ENCODE assay signal across 8 mouse cellular contexts in genomic region chr9:53974328-53975121, GRCm38 (mm10). TPM values are rescaled to one million over a fixed set of nuclear protein-coding genes. Genes with fewer than 3 reads are reported as not detected.
DNase-seq lines count a peak whose midpoint lies in the region; ATAC-seq and TF ChIP-seq lines count a peak whose summit lies in the region.

No protein-coding gene starts in this region.

- H3K27me3 ChIP-seq in kidney, adult 2 months (replicated peaks; ENCODE audit: control insufficient read depth, insufficient read depth, low read length) = no peaks in the 10 kb centered on the region; the same call in 1 of the 2 replicates
- H3K27me3 ChIP-seq in embryonic facial prominence, embryonic 14.5 days (replicated peaks; ENCODE audit: control insufficient read depth, insufficient read depth, low read length) = peaks cover 38% of the 10 kb centered on the region
- no peaks in the 10 kb centered on the region for H3K27me3 ChIP-seq in midbrain, postnatal 0 days (ENCODE audit: insufficient read depth, low read length)

- WGBS in kidney, adult 2 months = 2% methylated on average over 42 of the region's 42 CpGs
- 3% methylated on average over 42 of the region's 42 CpGs for WGBS in bone marrow, adult 2 months
- under 1% methylated on average over 35 of the region's 42 CpGs for WGBS in embryonic facial prominence, embryonic 14.5 days
- 2% methylated on average over 41 of the region's 42 CpGs for WGBS in midbrain, postnatal 0 days

- peak; percentile 66 for ATAC-seq in embryonic facial prominence, embryonic 14.5 days (ENCODE audit: low read depth)
- peak; percentile 68 for ATAC-seq in midbrain, postnatal 0 days (ENCODE audit: low FRiP score)

- peak overlapping the region; percentile 43 for H3K4me3 ChIP-seq in kidney, adult 2 months (ENCODE audit: insufficient read depth, low read depth, low read length)
- H3K4me3 ChIP-seq in bone marrow, adult 2 months (replicated peaks; ENCODE audit: control insufficient read depth, low read depth, low read length) = no peak overlapping the region
- H3K4me3 ChIP-seq in embryonic facial prominence, embryonic 14.5 days (ENCODE audit: low read depth, low read length) = peak overlapping the region; percentile 55
- H3K4me3 ChIP-seq in midbrain, postnatal 0 days (ENCODE audit: low read depth, low read length) = peak overlapping the region; percentile 90

- H3K36me3 ChIP-seq in kidney, adult 2 months (ENCODE audit: control insufficient read depth, insufficient read depth, low read length) = no peaks in the 10 kb centered on the region
- H3K36me3 ChIP-seq in embryonic facial prominence, embryonic 14.5 days (ENCODE audit: control insufficient read depth, insufficient read depth, low read length) = no peaks in the 10 kb centered on the region
- H3K36me3 ChIP-seq in midbrain, postnatal 0 days (ENCODE audit: insufficient read depth, low read length) = no peaks in the 10 kb centered on the region

- no peak for TF ChIP-seq POLR2A in kidney, adult 2 months (IDR thresholded peaks at IDR 0.05; ENCODE audit: low read depth, low read length)
- TF ChIP-seq POLR2A in bone marrow, adult 2 months (IDR thresholded peaks at IDR 0.05; ENCODE audit: borderline replicate concordance, control insufficient read depth, low read depth, low read length) = 0 out of 2 replicates have a peak, but pooled peaks have one; percentile 7

- no peak overlapping the region for H3K27ac ChIP-seq in kidney, adult 2 months (ENCODE audit: insufficient read depth, low read depth, low read length)
- H3K27ac ChIP-seq in bone marrow, adult 2 months (ENCODE audit: control insufficient read depth, insufficient read depth, low read depth, low read length, poor library complexity) = no peak overlapping the region
- H3K27ac ChIP-seq in embryonic facial prominence, embryonic 14.5 days (replicated peaks; ENCODE audit: low read depth, low read length) = no peak overlapping the region
- H3K27ac ChIP-seq in midbrain, postnatal 0 days (ENCODE audit: low read depth, low read length) = peak overlapping the region; percentile 85

- H3K9ac ChIP-seq in embryonic facial prominence, embryonic 14.5 days (ENCODE audit: low read depth, low read length) = peak overlapping the region; percentile 57
- peak overlapping the region; percentile 90 for H3K9ac ChIP-seq in midbrain, postnatal 0 days (replicated peaks; ENCODE audit: low read length, poor library complexity, severe bottlenecking)

- no peaks in the 10 kb centered on the region for H3K9me3 ChIP-seq in embryonic facial prominence, embryonic 14.5 days (ENCODE audit: control insufficient read depth, low read length)
- H3K9me3 ChIP-seq in midbrain, postnatal 0 days (ENCODE audit: low read length) = no peaks in the 10 kb centered on the region

- DNase-seq in kidney, adult 2 months = no peak
- no peak for DNase-seq in kidney, adult 8-10 months
- peak; percentile 39 for DNase-seq in embryonic facial prominence, embryonic 14.5 days (ENCODE audit: low spot score)
- DNase-seq in kidney, postnatal 4 days = peak; percentile 18 to 32
- peak; percentile 50 for DNase-seq in midbrain, postnatal 0 days (ENCODE audit: low spot score)
- no peak for DNase-seq in thymus, postnatal 25 days
- no peak for DNase-seq in urinary bladder, postnatal 25 days (ENCODE audit: low spot score)

- TF ChIP-seq CTCF in kidney, adult 2 months (conservative IDR thresholded peaks at IDR 0.05; ENCODE audit: insufficient read depth, insufficient read length, low read depth, low read length) = no peak
- TF ChIP-seq CTCF in bone marrow, adult 2 months (IDR thresholded peaks at IDR 0.05; ENCODE audit: control insufficient read depth, insufficient read depth, low read length) = no peak
- no peak for TF ChIP-seq CTCF in midbrain, postnatal 0 days (IDR thresholded peaks at IDR 0.05)

- H3K4me1 ChIP-seq in kidney, adult 2 months (ENCODE audit: control insufficient read depth, insufficient read depth, low read length) = no peaks in the 10 kb centered on the region
- H3K4me1 ChIP-seq in bone marrow, adult 2 months (ENCODE audit: control insufficient read depth, insufficient read depth, low read length) = no peaks in the 10 kb centered on the region
- 0 out of 2 replicates have a peak, but pooled peaks cover 5% of the 10 kb centered on the region for H3K4me1 ChIP-seq in embryonic facial prominence, embryonic 14.5 days (ENCODE audit: control insufficient read depth, insufficient read depth, low read length)
- H3K4me1 ChIP-seq in midbrain, postnatal 0 days (ENCODE audit: insufficient read depth, low read length) = no peaks in the 10 kb centered on the region

- H3K4me2 ChIP-seq in embryonic facial prominence, embryonic 14.5 days (ENCODE audit: low read depth, low read length) = peak overlapping the region; percentile 97
- peak overlapping the region; percentile 81 for H3K4me2 ChIP-seq in midbrain, postnatal 0 days (ENCODE audit: low read depth, low read length, poor library complexity, severe bottlenecking)

RNA-seq across cellular contexts. Expression of gene Elmod1, which starts 0.6 kb away (rescaled TPM):
- polyA plus RNA-seq in kidney, adult 2 months (2012; rRNA removed) = 0.30 TPM in 2 replicates
- polyA plus RNA-seq in bone marrow, adult 2 months (2011; ENCODE audit: insufficient read depth, insufficient read length, low replicate concordance, missing spikeins) = 1.3 TPM in 1 of 2 replicates, not detected in the other
- 0.60 and 0.97 TPM in 2 replicates for polyA plus RNA-seq in embryonic facial prominence, embryonic 14.5 days (2014; fragmentation: Nextera tagmentation; extraction: Ambion mirVana)
- total RNA-seq in midbrain, postnatal 0 days (2014; rRNA removed) = 101 and 104 TPM in 2 replicates
- 21.4 and 26.6 TPM in 2 replicates for polyA plus RNA-seq in midbrain, postnatal 0 days (2015; fragmentation: Nextera tagmentation; extraction: Ambion mirVana)

Comparison
In these comparisons a context has a peak if more than half of its experiments do, and no peak if none do; other contexts are left out.
1. DNase-seq: peak in embryonic facial prominence, embryonic 14.5 days (single experiment), kidney, postnatal 4 days (2 of 2) and midbrain, postnatal 0 days (single experiment); none in kidney, adult 2 months (single experiment), kidney, adult 8-10 months (0 of 2), thymus, postnatal 25 days (single experiment) and urinary bladder, postnatal 25 days (single experiment).